Mouse (Mus musculus) ES-E14 (cell line): ENCODE data around the gene Wnt2. TPM values are rescaled to one million over a fixed set of nuclear protein-coding genes. Genes with fewer than 3 reads are reported as not detected.

Source experiments
- DNase-seq: peaks from one replicate; pipeline ENCODE4 v3.0.0-alpha.2; 2013; ENCODE audit warnings: low read depth, low spot score
- H3K27ac ChIP-seq: 2 replicates; pipeline ENCODE4 v1.5.1; 2012; ENCODE audit warnings: low read depth, mild to moderate bottlenecking, low read length, moderate library complexity, mixed read lengths; ENCODE audit not compliant: poor library complexity, insufficient read depth, severe bottlenecking
- H3K36me3 ChIP-seq: 2 replicates; pipeline ENCODE4 v1.6.1; 2012; ENCODE audit warnings: mild to moderate bottlenecking, low read length, moderate library complexity, mixed read lengths; ENCODE audit not compliant: control insufficient read depth, poor library complexity, insufficient read depth, severe bottlenecking
- H3K4me1 ChIP-seq, 2 experiments: fragments of 150-350 bp in 1 of 2; sonication (generic) in 1 of 2; 2 replicates each; pipeline ENCODE4 v1.6.1; 2012; ENCODE audit warnings: low read length in 2 of 2, mild to moderate bottlenecking in 1 of 2, mixed read lengths in 1 of 2; ENCODE audit not compliant: control insufficient read depth in 2 of 2, insufficient read depth in 2 of 2, poor library complexity in 1 of 2
- H3K4me3 ChIP-seq, 2 experiments: fragments of 150-350 bp in 1 of 2; sonication (generic) in 1 of 2; 2 replicates each; pipeline ENCODE4 v1.5.1; 2012; ENCODE audit warnings: low read length in 2 of 2, low read depth in 1 of 2, mild to moderate bottlenecking in 1 of 2, mixed read lengths in 1 of 2; ENCODE audit not compliant: insufficient read depth in 1 of 2, poor library complexity in 1 of 2, severe bottlenecking in 1 of 2
- H3K9ac ChIP-seq: 2 replicates; pipeline ENCODE4 v1.6.1; 2012; ENCODE audit warnings: low read depth, mild to moderate bottlenecking, low read length, mixed read lengths; ENCODE audit not compliant: poor library complexity, insufficient read depth, severe bottlenecking
- H3K9me3 ChIP-seq: fragments of 150-350 bp; sonication (generic); 2 replicates; pipeline ENCODE4 v1.6.1; 2012; ENCODE audit warnings: low read depth, mild to moderate bottlenecking, low read length; ENCODE audit not compliant: control insufficient read depth, insufficient read depth
- CHD2 ChIP-seq: IDR thresholded peaks from 2 replicates; pipeline ENCODE4 v1.6.1; 2014; ENCODE audit warnings: mild to moderate bottlenecking, low read depth, low read length, inconsistent platforms
- HCFC1 ChIP-seq: IDR thresholded peaks from 2 replicates; pipeline ENCODE4 v1.6.1; 2012; ENCODE audit warnings: low read length, inconsistent platforms, borderline replicate concordance; ENCODE audit not compliant: insufficient read depth
- MAFK ChIP-seq: IDR thresholded peaks from 2 replicates; pipeline ENCODE4 v1.6.1; 2014; ENCODE audit warnings: mild to moderate bottlenecking, low read depth, low read length, inconsistent platforms; ENCODE audit not compliant: insufficient read depth
- ZC3H11A ChIP-seq: IDR thresholded peaks from 2 replicates; pipeline ENCODE4 v1.6.1; 2012; ENCODE audit warnings: low read depth, mild to moderate bottlenecking, inconsistent platforms, low read length, borderline replicate concordance
- ZNF384 ChIP-seq: IDR thresholded peaks from 2 replicates; pipeline ENCODE4 v1.6.1; 2012; ENCODE audit warnings: low read depth, low read length, inconsistent platforms
- in situ Hi-C, 2 experiments: fragments of 600-800 bp; cut with MboI; formaldehyde crosslinking; loops; one replicate each; pipeline ENCODE4 v1.15.1; 2025; ENCODE audit warnings: low sequenced_read_pairs in 2 of 2, inconsistent platforms in 1 of 2; ENCODE audit not compliant: unreplicated experiment in 2 of 2
- total RNA-seq: library from RNA; depleted of rRNA; stranded (reverse); fragments of 300-350 nt; gene quantifications from 2 replicates; pipeline ENCODE4 v1.2.3, GENCODE M21; 2012

Gene Wnt2
- total RNA-seq, 1 experiment, result 0.27 TPM

DNA sequence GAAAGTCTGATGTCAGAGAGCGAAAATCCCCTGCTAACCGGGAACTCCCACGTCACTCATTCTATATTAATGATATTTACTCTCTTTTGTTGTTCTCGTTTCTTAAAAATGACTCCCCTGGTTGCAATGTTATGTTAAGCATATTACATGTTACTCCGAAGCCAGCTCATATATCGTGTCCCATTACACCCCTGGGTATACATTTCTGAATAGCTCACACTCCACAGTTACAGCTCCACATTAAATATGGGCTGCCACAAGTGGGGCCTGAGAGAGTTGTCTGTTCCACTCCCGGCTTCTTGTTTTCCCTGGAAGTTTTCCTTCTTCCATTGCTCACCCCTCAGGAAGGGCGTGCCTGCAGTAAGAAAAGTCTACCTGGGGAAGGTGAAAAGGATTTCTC lies 78.6 kb downstream of the Wnt2 start:
- in situ Hi-C loops, result no loop called here
- Histone ChIP-seq H3K4me3 (no peak overlapping the region), H3K4me1 (no peaks in the 10 kb centered on the region), H3K9me3 (no peaks in the 10 kb centered on the region), H3K9ac (no peak overlapping the region), H3K36me3 (no peaks in the 10 kb centered on the region), H3K27ac (no peak overlapping the region)
- TF ChIP-seq ZNF384, result no peak
- no peak for TF ChIP-seq ZC3H11A
- no peak for TF ChIP-seq HCFC1
- no peak for TF ChIP-seq MAFK
- TF ChIP-seq CHD2, result no peak
- DNase-seq, result no peak

DNA sequence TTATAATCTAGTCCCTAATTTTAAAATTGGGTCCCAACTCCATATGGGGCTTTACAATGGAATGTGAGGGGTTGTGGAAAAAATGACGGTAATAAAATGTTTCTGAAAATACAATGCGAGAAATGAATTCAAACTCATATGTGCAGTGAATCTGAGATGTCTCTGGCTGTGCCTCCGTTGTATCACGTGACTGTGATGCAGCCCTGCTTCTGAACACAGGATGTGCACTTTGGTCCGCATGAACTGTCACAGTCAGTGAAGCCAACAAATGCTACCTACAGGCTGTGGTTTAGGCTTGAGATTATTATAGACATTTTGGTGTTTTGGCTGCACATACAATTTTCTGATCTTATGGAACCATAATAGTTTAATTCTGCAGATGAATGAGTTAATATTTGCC lies 81.3 kb downstream of the Wnt2 start:
- no peak for DNase-seq
- Histone ChIP-seq H3K9ac (no peak overlapping the region), H3K4me3 (no peak overlapping the region), H3K4me1 (no peaks in the 10 kb centered on the region), H3K27ac (no peak overlapping the region), H3K9me3 (no peaks in the 10 kb centered on the region), H3K36me3 (no peaks in the 10 kb centered on the region)
- in situ Hi-C loops, result no loop called here
- TF ChIP-seq CHD2, result no peak
- no peak for TF ChIP-seq ZNF384
- TF ChIP-seq ZC3H11A, result no peak
- no peak for TF ChIP-seq MAFK
- no peak for TF ChIP-seq HCFC1

GRCm38 (mm10) chr6:17947130-17947831 lies 83.1 kb downstream of the Wnt2 start:
- no peak overlapping the region for H3K9ac ChIP-seq
- H3K36me3 ChIP-seq, result no peaks in the 10 kb centered on the region
- no peaks in the 10 kb centered on the region for H3K4me1 ChIP-seq
- no peak for TF ChIP-seq ZC3H11A
- TF ChIP-seq MAFK, result no peak
- no peaks in the 10 kb centered on the region for H3K9me3 ChIP-seq
- no peak for DNase-seq
- no peak overlapping the region for H3K4me3 ChIP-seq
- H3K27ac ChIP-seq, result no peak overlapping the region
- in situ Hi-C loops, result no loop called here

GRCm38 (mm10) chr6:17946456-17946855 lies 83.9 kb downstream of the Wnt2 start:
- H3K9ac ChIP-seq, result no peak overlapping the region
- H3K4me3 ChIP-seq, result no peak overlapping the region
- no peak for DNase-seq
- no peaks in the 10 kb centered on the region for H3K4me1 ChIP-seq
- no peaks in the 10 kb centered on the region for H3K36me3 ChIP-seq
- H3K27ac ChIP-seq, result no peak overlapping the region
- no peaks in the 10 kb centered on the region for H3K9me3 ChIP-seq
- in situ Hi-C loops, result no loop called here
- TF ChIP-seq CHD2 (no peak), ZC3H11A (no peak), HCFC1 (no peak), ZNF384 (no peak), MAFK (no peak)
